Mouse (Mus musculus) brain, embryonic 14.5 days (tissue): ENCODE measurements around the gene Gm2696.

ENCODE experiments used
- CTCF ChIP-seq: fragments of 200-500 bp; IDR thresholded peaks from 2 replicates; pipeline ENCODE4 v1.5.1; 2012; ENCODE audit warnings: inconsistent platforms, mild to moderate bottlenecking, moderate library complexity, borderline replicate concordance; ENCODE audit not compliant: insufficient read depth, insufficient read length; ENCODE audit errors: extremely low read depth
- POLR2A ChIP-seq: fragments of 200-500 bp; IDR thresholded peaks from 2 replicates; pipeline ENCODE4 v1.6.1; 2012; ENCODE audit warnings: mild to moderate bottlenecking, inconsistent platforms, borderline replicate concordance; ENCODE audit not compliant: poor library complexity, insufficient read depth, insufficient read length, severe bottlenecking; ENCODE audit errors: extremely low read depth

DNA sequence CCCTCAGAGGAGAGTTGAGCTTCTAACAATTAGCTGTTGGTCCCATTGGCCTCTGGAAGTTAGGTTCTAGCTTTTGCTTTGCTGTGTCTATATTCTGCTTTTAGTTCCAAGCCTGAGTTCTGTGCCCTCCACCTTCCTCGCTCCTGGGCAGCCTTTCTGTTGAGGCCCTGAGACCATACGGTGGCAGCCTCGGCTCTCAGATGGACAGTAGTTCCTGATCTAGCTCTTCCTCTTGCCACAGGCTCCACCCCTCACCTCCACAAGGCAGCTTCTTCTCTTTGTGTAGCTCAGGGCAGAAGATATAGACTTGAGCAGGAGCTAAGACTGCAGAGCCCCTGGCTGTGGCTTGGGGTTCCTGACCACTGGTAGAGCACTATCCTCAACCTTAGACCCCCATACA lies 65.8 kb downstream of the Gm2696 start:
- TF ChIP-seq POLR2A, result no peak
- TF ChIP-seq CTCF, result no peak
